Mouse (Mus musculus) left cerebral cortex, adult 18-20 months (tissue): ENCODE data around the gene Cyp26a1. TPM values are rescaled to one million over a fixed set of nuclear protein-coding genes. Genes with fewer than 3 reads are reported as not detected.

Experiments
- DNase-seq, 2 experiments: peaks; one replicate each; pipeline ENCODE4 v3.0.0; 2021 to 2022; ENCODE audit warnings: low spot score in 2 of 2, mixed read lengths in 1 of 2
- long read RNA-seq, 2 experiments: library from polyadenylated mRNA; stranded (forward); transcript quantifications; one replicate each; pipeline ENCODE4 v2.0.0; 2021
- total RNA-seq, 2 experiments: library from RNA; stranded (reverse); gene quantifications; 2 replicates each; pipeline ENCODE4 v1.2.3; 2021

Gene Cyp26a1
- total RNA-seq, result not detected
- long read RNA-seq, experiment 1, result 0 reads
- long read RNA-seq, experiment 2, partial matches to known transcripts, result 1 of 1 reads
- long read RNA-seq, experiment 2, other reads (novel, unspliced or antisense), result 0 of 1 reads

- no peak for DNase-seq
These were observed at the start of gene Cyp26a1 for GRCm38 (mm10) chr19:37697651-37698272. TSS of gene Cyp26a1 (plus strand) at chr19:37697798.

GRCm38 (mm10) chr19:37647994-37648393, 49.6 kb upstream of the Cyp26a1 start:
- no peak for DNase-seq

DNA sequence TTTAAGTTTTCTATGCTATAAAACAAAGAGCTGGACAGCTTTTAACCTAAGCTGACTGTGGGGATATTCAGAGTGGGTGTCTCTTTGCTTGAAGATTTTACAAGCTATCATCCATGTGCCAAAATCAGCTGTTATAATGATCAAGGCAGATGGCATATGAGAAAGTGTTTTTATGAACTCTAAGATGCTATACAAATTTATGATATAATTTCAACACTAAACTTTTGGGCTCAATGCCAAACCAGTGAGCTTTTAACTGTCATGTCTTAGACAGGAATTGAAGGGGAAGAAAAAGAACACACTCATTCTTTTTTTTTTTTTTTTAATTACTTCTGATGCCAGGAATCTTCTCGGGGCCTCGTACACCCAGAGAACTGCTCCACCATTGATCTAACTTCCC, 47.1 kb upstream of the Cyp26a1 start:
- no peak for DNase-seq

DNA sequence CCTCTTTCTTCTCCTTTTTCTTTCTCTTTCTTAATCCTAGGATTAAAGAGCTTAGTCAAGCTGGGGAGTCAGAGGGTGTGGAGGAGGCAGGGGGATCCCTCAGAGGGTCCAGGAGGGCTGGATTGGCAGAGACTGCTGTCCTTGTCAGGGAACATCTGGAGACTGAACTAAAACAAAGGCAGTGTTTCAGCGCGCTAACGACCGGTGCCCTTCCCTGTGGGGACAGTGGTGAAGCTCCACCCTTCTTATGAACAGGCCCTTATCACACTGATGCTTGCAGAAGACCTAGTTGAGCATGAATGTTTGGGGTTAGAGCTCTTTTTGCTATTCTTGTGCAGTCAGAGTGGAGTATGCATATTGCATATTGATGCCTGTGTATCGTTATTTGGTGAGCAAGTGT, 43.6 kb upstream of the Cyp26a1 start:
- DNase-seq, result no peak

- DNase-seq, result no peak
These were observed 41.2 kb upstream of the Cyp26a1 start for GRCm38 (mm10) chr19:37656441-37656840.

GRCm38 (mm10) chr19:37665256-37665655, 32.3 kb upstream of the Cyp26a1 start:
- no peak for DNase-seq

GRCm38 (mm10) chr19:37667855-37668594, 29.6 kb upstream of the Cyp26a1 start:
- DNase-seq, result no peak

DNA sequence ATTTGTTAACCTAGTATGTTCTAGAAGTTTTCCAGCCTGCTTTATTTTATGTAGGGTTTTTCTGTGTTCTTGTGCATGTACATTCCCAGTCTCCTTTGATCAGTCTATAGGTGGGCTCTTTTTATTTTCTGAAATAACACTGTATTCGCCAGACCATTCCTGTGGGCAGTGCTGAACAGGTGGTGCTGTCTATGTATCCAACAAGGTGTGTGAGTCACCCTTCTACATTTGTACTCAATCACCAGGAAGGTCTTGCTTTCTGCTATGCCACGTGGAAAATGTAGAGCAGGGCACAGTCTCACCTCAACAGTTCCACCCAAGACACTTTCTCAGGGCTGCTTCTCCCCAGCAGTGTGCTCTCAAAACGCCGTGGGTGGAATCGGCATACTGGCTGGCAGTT, 28.9 kb upstream of the Cyp26a1 start:
- no peak for DNase-seq

- DNase-seq, result no peak
These were observed 28.1 kb upstream of the Cyp26a1 start for GRCm38 (mm10) chr19:37669486-37669885.

DNA sequence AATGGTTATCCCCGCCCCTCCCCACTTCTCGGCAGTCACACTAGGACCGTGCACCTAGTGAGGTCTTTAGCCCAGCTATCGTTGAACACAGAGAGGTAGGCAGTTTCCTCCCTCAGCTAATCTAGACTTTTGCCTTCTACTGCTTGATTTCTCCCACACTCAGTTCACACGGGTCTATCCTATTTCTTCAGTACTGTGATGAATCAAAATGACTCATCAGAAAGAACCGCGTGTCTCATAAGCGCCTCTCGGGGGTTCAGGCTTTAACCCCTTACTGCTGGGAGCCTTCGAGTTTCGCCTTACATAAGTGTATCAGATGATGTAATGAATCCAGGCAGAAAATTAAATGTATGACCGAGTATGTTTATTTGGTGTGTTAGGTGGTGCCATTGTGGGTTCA, 24.2 kb upstream of the Cyp26a1 start:
- DNase-seq, result no peak

DNA sequence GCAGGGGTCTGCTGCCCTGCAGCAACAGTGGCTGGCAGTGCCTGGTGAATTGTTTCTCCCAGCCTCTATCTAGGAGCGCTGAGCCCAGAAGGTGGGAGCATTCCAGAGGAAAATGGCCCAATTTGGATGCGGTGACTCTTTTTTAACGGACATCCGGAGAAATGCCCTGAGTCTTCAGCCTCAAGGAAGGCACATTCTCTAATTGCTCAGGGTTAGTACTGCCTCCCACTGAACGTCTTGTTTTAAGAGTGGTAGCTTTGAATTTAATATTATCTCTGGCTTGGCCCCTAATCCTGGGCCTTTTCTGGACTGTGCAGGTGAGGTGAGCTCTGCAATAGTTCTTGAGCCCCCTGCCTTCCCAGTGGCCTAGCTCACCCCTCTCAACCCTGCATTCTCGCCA, 12.3 kb upstream of the Cyp26a1 start, which contains the start of gene Cyp26c1:
TSS of gene Cyp26c1 (plus strand) at position 301 of the 400 bp plus-strand sequence.
- no peak for DNase-seq

DNA sequence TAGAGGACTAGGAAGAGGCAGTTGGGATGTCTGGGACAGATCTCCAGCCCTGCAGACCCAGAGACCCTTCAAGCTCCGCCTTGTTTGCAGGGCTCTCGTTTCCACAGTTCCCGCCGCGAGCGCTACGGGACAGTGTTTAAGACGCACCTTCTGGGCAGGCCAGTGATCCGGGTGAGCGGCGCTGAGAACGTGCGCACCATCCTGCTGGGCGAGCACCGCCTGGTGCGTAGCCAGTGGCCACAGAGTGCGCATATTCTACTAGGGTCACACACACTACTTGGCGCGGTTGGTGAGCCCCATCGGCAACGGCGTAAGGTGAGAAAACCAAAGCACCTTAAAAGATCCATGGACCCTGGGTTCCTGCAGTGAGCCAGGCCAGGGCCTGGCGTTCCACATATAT, 11.3 kb upstream of the Cyp26a1 start:
- DNase-seq, result no peak

DNA sequence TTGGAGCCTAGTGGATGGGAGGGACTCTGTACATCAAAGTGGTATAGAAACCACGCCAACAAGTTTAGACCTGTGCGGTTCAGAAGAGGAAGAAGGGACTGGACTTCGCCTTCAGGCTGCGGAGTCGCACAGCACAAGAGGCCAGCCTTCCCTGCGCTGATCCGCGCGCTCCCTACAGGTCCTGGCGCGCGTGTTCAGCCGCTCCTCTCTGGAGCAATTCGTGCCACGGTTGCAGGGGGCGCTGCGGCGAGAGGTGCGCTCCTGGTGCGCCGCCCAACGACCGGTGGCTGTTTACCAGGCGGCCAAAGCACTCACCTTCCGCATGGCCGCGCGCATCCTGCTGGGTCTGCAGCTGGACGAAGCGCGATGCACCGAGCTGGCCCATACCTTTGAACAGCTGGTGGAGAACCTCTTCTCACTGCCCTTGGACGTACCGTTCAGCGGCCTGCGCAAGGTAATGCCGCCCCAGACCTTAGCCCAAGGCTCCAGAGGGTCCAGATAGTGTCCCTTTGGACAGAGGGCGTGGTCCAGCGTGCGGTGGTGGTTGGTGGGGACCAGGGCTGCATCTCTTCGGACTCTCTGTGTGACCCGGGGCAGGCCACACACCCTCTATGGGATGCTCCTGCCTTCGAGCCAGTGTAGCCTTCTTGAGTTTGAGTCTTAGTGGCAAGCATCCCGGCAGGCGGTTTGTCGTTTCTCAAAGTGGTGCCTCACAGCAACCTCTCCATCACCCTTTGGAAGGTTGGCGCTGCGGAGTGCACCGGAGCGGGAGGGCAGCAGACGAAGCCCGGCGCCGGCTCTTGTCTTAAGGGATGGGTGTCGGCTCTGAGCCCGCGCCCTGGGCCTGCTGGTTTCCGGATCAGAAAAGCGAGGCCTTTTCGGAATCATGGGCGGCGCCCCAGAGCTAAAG, 10.4 kb upstream of the Cyp26a1 start:
- no peak for DNase-seq

- no peak for DNase-seq
These were observed 8.1 kb upstream of the Cyp26a1 start for GRCm38 (mm10) chr19:37689478-37689877.

DNA sequence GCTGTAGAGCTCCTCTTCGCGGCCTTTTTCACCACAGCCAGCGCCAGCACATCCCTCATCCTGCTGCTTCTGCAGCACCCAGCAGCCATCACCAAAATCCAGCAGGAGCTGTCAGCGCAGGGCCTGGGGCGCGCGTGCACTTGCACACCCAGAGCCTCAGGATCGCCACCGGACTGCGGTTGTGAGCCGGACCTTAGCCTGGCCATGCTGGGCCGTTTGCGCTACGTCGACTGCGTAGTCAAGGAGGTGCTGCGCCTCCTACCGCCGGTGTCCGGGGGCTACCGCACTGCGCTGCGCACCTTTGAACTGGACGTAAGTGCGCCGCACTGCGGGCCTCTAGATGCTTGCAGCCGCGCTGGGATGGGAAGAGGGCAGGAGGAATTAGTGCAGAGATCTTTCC, 6.9 kb upstream of the Cyp26a1 start:
- no peak for DNase-seq

GRCm38 (mm10) chr19:37692879-37693278, 4.7 kb upstream of the Cyp26a1 start:
- peak; percentile 27 to 52 for DNase-seq

- no peak for DNase-seq
These were observed 2.5 kb upstream of the Cyp26a1 start for GRCm38 (mm10) chr19:37695146-37695545.

GRCm38 (mm10) chr19:37695762-37696602, 1.6 kb upstream of the Cyp26a1 start:
- no peak for DNase-seq

DNA sequence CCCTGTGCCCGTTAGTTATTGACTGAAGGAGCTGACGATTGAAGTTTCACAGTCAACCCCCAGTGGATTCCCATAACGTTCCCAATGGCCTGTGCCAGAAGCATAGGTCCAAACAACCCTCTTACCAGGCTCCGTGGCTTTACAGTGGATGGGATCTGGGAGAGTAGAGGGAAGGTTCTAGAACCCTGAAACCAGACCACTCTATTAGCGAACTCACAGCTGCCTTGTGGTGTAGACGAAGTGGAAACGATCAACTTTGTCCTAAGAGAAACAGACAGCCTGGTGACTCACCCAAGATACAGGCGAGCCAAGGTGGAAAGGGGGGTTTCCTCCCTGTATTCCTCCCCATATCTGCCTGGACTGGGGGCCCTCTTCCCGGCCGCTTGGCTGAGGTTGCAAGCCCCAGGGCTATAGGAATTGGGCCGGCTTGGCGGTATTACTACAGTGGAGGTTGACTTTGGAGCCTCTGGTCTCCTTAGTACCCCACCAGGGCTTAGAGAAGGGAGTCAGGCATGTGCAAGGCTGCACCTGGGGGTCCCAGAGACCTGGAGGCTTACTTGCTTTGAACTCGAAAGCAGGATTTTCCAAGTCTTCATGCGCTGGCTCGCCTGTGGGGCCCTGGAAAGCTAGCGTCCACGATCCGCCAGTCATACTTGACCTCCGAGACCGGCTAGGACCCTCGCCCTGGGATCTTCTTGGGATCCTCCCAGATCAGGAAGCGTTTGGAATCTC, 829 bp upstream of the Cyp26a1 start:
- DNase-seq, result no peak

DNA sequence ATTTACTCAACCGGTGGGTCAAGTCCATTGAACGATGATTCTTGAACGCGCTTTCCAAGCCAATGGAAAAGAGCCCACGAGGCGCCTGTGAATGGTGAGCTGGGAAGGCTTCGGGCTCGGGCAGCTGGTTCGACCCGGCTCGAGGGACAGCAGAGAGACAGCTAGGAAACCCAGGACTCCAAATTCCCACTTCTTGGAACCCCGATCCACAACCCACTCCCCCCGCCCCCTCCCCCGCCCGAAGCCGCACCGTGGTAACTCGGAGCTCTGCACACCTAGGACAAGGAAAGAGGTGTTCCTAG, 312 bp upstream of the Cyp26a1 start:
- no peak for DNase-seq
